Mouse (Mus musculus) myocyte (in vitro differentiated cells): Measurements from ENCODE around the gene Cd55b.

ENCODE experiments used
- E2F4 ChIP-seq: IDR thresholded peaks from one replicate; pipeline ENCODE4 v1.6.1; 2011; ENCODE audit warnings: mild to moderate bottlenecking, control low read depth, moderate library complexity; ENCODE audit not compliant: insufficient read depth
- MAX ChIP-seq: IDR thresholded peaks from one replicate; pipeline ENCODE4 v1.6.1; 2011; ENCODE audit warnings: low read depth, mild to moderate bottlenecking, control low read depth
- POLR2A ChIP-seq: IDR thresholded peaks from one replicate; pipeline ENCODE4 v1.6.1; 2011; ENCODE audit warnings: low read depth, mild to moderate bottlenecking, control low read depth, moderate library complexity; ENCODE audit not compliant: insufficient read length
- POLR2AphosphoS2 ChIP-seq: IDR thresholded peaks from one replicate; pipeline ENCODE4 v1.6.1; 2011; ENCODE audit warnings: low read depth, control low read depth; ENCODE audit not compliant: insufficient read length
- REST ChIP-seq: IDR thresholded peaks from one replicate; pipeline ENCODE4 v1.6.1; 2011; ENCODE audit warnings: mild to moderate bottlenecking, control low read depth, moderate library complexity; ENCODE audit not compliant: insufficient read depth, insufficient read length

DNA sequence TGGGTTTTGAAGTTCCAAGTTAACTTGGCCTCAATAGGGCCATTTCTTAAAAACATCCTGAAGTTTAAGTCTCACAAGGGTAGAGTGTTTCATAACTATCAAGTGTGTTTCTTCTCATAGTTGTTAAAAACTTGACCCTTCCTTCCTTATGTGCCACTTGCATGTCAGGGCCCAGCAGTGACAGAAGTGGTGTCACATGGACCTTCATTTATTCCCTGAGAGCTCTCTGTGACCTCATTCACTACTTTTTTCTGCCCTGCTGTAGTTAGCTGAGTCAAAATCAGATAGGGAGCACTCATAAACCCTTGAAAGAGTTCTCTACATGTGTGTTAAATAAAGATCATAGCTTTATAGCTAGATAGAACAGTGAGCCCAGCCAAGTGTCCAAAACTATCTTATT, 41.4 kb upstream of the Cd55b start:
- TF ChIP-seq E2F4 (no peak), MAX (no peak), POLR2A (no peak), REST (no peak), POLR2AphosphoS2 (no peak)
